Mouse (Mus musculus) ZHBTc4 (cell line): ENCODE results near the gene Siglecf.

ENCODE experiments used
- DNase-seq: peaks from one replicate; pipeline ENCODE4 v3.0.0-alpha.2; 2011; ENCODE audit warnings: low read depth, low spot score

The Siglecf gene

GRCm38 (mm10) chr7:43351154-43351553 lies at the start of gene Siglecf:
TSS of gene Siglecf (plus strand) at chr7:43351341.
- no peak for DNase-seq

GRCm38 (mm10) chr7:43305235-43305634 lies 45.9 kb upstream of the Siglecf start:
- DNase-seq, result no peak

DNA sequence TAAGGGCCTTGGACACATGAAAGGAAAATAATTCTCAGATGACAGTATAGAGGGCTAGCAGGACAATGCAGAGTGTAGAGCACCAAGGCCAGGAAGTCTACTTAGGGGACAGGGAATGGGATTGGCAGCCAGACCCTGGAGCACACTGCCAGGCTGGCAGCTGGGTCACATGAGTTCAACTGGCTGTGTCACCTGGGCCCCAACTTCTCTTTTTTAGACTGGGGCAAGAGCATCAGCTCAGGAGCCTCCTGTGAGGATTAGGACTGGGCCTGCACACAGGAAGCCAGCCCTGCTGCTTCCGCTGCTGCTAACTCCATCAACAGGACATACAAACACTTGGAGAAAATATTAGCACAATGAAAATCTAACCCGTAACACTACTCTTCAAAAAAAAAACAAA lies 42.1 kb upstream of the Siglecf start:
- DNase-seq, result no peak

DNA sequence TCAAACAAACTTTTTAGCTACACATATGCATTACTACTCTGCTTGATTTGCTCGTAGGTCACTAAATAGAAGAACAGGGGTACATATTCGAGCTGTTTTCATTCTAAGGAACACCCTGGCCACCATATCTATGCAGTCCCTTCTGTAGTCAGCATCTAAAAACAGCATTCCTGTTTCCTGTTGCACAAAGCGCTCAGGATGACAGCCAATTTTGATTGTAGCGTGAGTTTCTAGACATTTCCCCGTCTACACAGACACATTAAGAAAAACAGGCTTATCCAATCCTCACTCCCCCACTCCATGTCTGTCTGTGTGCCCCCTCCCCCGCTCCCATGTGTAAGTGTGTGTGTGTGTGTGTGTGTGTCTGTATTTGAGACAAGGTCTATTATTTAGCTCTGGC lies 39.5 kb upstream of the Siglecf start:
- no peak for DNase-seq

DNA sequence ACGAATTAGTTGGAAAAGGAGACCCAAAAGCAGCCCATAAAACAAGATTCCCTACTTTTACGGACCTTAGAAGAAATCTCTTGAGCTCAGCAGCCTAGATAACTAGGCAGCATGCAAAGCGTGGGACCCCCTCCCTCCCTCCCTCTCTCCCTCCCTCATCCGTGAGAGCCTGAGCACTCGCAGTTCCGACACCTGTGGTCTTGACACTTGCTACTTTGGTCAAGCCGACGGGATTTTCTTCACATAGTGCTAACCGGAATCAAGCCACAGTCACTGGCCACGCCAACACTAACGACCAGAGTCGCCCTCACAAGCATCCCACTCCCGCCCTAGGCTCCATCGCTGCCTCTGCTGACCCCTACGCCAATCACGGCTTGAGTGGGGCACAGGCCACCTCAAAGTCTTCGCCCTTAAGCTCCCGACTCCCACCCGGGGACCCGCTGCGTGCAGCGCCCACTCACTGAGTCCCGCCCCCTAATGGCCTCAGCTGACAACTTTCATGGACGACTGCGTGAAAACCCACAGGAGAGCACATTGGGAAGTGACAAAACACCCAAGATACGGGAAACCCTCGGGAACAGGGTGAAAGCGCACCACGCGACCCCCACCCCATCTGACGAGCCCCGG lies 38.6 kb upstream of the Siglecf start:
- DNase-seq, result peak; percentile 42

DNA sequence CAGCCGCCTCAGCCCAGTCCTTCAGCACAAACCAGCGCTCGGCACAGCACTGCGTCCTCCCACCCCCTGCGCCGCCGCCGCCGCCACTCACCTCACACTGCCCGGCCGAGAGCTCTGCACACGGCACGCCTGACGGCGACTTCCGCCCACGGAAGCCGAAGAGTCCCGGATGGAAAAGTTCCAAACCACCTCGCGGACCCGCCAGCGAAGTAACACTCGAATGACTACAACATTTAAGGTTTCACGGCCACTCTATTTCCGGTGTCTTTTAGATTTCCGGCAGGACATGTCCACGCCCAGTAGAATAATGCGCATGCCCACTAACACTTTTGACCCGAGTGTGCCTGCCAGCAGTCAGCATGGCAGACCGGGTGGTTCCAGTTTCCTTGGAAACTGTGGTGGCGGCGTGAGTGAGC lies 38.1 kb upstream of the Siglecf start, which contains the start of gene Zfp715:
Gene Zfp715 (minus strand): TSS at position 282 of the 416 bp plus-strand sequence.
- DNase-seq, result peak; percentile 99

- peak; percentile 43 for DNase-seq
These were observed 24.8 kb upstream of the Siglecf start for GRCm38 (mm10) chr7:43326223-43326780.

DNA sequence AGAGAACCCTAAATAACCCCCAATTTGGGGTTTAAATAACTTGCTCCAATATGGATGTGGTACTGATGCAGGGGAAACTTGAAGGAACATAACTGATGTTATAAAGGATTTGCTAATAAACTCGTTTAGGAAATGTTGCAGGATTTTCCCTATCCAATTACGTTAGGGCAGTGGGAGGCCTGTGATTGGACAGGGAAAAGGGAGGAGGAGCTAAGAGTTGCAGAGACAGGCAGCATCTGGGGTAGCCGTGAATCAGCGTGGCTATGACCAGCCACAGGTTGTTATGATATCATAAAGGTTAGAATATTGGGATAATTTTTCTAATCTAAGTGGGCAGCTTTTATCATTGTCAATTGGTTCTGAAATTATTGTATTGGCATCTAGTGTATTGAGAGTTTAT lies 23.0 kb upstream of the Siglecf start:
- peak; percentile 63 for DNase-seq

GRCm38 (mm10) chr7:43333203-43333602 lies 17.9 kb upstream of the Siglecf start:
- peak; percentile 91 for DNase-seq

- peak; percentile 49 for DNase-seq
These were observed 17.2 kb upstream of the Siglecf start for GRCm38 (mm10) chr7:43333899-43334298.

GRCm38 (mm10) chr7:43340771-43341170 lies 10.4 kb upstream of the Siglecf start:
- no peak for DNase-seq

GRCm38 (mm10) chr7:43343191-43343590 lies 8.0 kb upstream of the Siglecf start:
- DNase-seq, result no peak

DNA sequence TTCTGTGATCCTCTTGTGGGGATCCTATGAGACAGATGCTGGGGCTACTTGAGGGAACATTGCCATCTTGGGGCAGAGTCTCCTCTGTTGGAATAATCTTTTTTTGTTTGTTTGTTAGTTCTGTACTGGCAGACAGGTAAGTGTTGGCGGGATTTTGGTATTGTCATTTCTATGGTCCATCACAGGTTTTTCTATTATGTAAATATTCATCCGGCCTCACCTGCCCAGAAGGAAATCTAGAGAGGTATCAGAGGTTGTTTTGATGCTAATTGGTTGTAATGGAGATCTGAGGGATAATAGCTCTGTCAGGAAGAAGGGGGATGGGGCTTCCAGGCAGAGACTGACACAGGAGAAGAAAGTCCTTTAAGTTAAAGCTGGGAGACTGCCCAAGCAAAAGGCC lies 7.1 kb upstream of the Siglecf start:
- DNase-seq, result peak; percentile 35

GRCm38 (mm10) chr7:43344491-43344890 lies 6.7 kb upstream of the Siglecf start:
- no peak for DNase-seq

- DNase-seq, result peak; percentile 86
These were observed 5.0 kb upstream of the Siglecf start for GRCm38 (mm10) chr7:43346148-43346547.

- peak; percentile 58 for DNase-seq
These were observed 4.6 kb upstream of the Siglecf start for GRCm38 (mm10) chr7:43346571-43346970.

DNA sequence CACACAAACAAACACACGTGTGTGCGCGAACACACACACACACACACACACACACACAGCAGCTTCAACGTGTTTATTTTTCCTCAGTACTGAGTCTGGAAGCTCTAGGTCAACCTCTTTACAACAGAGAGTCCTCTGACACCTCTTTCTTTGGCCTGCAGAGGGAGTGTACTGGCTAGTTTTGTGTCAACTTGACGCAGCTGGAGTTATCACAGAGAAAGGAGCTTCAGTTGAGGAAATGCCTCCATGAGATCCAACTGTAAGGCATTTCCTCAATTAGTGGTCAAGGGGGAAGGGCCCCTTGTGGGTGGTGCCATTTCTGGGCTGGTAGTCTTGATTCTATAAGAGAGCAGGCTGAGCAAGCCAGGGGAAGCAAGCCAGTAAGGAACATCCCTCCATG lies 1.5 kb upstream of the Siglecf start:
- DNase-seq, result peak; percentile 55

- DNase-seq, result no peak
These were observed 2.0 kb downstream of the Siglecf start for GRCm38 (mm10) chr7:43353118-43353517.

DNA sequence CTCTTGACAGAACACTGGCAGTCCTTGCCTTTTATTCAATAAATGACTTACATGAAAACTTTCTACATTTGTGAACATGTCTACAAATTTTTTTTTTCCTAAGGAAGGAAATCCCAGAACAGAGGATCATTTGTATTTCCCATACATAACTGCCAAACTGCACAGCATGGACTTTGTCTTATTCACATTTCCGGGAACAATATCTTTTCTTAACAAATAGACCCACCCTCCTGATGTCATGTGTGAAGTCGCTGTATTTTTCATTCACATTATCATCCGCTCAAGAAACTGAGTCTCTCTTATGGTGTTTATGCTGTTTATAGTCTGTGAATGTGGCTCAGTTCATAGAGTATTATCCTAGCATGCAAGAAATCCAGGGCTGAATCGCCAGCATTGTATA lies 2.6 kb downstream of the Siglecf start:
- no peak for DNase-seq

DNA sequence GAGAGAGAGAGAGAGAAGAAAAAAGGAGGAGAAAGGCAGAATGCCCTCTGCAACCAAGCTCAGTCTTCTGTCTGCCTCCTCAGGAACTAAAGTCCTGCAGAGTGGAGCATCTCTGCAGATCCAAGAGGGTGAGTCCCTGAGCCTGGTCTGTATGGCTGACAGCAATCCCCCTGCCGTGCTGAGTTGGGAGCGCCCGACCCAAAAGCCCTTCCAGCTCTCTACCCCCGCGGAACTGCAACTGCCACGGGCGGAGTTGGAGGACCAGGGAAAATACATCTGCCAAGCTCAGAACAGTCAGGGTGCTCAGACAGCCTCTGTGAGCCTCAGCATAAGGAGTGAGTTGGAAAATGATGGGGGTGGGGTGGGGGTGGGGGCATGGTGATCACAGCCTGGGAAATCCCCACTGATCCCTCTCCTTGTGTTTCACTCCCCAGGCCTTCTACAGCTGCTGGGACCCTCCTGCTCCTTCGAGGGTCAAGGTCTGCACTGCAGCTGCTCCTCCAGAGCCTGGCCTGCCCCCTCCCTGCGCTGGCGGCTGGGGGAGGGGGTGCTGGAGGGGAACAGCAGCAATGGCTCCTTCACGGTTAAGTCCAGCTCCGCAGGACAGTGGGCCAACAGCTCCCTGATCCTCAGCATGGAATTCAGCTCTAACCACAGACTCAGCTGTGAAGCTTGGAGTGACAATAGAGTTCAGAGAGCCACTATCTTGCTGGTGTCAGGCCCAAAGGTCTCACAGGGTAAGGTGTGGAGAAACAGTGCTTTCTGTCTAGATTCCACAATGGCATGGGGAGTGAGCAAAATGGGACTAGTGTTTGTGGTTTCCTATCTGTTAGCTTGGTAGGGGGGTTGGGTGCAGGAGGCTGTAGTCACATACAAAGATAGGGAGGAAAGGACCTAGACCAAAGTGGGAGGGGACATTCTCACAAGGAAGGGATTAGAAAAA lies 4.0 kb downstream of the Siglecf start:
- peak; percentile 44 for DNase-seq

GRCm38 (mm10) chr7:43358556-43358955 lies 7.4 kb downstream of the Siglecf start:
- no peak for DNase-seq

- no peak for DNase-seq
These were observed 10.3 kb downstream of the Siglecf start for GRCm38 (mm10) chr7:43361442-43361841.
